Mouse (Mus musculus) heart, embryonic 14.5 days (tissue): ENCODE results near the gene Pigyl. TPM values are rescaled to one million over a fixed set of nuclear protein-coding genes. Genes with fewer than 3 reads are reported as not detected.

Source experiments
- ATAC-seq: fragments of 200-750 bp; cut with Nextera tagmentation; 2 replicates; pipeline ENCODE4 v1.8.0; 2017; ENCODE audit warnings: low read depth, moderate TSS enrichment; ENCODE audit not compliant: insufficient number of reproducible peaks, insufficient read depth, low FRiP score
- H3K27ac ChIP-seq, 2 experiments: fragments of 200-500 bp in 1 of 2; fragments of 300-500 bp in 1 of 2; sonication (generic) in 1 of 2; replicated peaks in 1 of 2; 2 replicates each; pipeline ENCODE4 v1.5.1; 2012 to 2014; ENCODE audit warnings: low read depth in 2 of 2, low read length in 2 of 2, control low read depth in 1 of 2, mild to moderate bottlenecking in 1 of 2, mixed read lengths in 1 of 2; ENCODE audit not compliant: control insufficient read depth in 1 of 2, insufficient read depth in 1 of 2
- H3K27me3 ChIP-seq: fragments of 300-500 bp; sonication (generic); 2 replicates; pipeline ENCODE4 v1.6.1; 2014; ENCODE audit warnings: mild to moderate bottlenecking, low read length, control low read depth; ENCODE audit not compliant: control insufficient read depth, insufficient read depth
- H3K36me3 ChIP-seq: fragments of 300-500 bp; sonication (generic); 2 replicates; pipeline ENCODE4 v1.6.1; 2014; ENCODE audit warnings: mild to moderate bottlenecking, control low read depth, low read length, mixed read lengths; ENCODE audit not compliant: control insufficient read depth, insufficient read depth
- H3K4me1 ChIP-seq, 2 experiments: fragments of 200-500 bp in 1 of 2; fragments of 300-500 bp in 1 of 2; sonication (generic) in 1 of 2; 2 replicates each; pipeline ENCODE4 v1.6.1; 2012 to 2014; ENCODE audit warnings: low read length in 2 of 2, control low read depth in 1 of 2, mixed read lengths in 1 of 2; ENCODE audit not compliant: control insufficient read depth in 2 of 2, insufficient read depth in 2 of 2
- H3K4me2 ChIP-seq: fragments of 300-500 bp; sonication (generic); 2 replicates; pipeline ENCODE4 v1.6.1; 2014; ENCODE audit warnings: mild to moderate bottlenecking, low read length
- H3K4me3 ChIP-seq, 2 experiments: fragments of 200-500 bp in 1 of 2; fragments of 300-500 bp in 1 of 2; sonication (generic) in 1 of 2; 2 replicates each; pipeline ENCODE4 v1.5.1; 2012 to 2014; ENCODE audit warnings: low read length in 2 of 2, mild to moderate bottlenecking in 2 of 2, control low read depth in 1 of 2, low read depth in 1 of 2, moderate library complexity in 1 of 2; ENCODE audit not compliant: control insufficient read depth in 1 of 2, insufficient read depth in 1 of 2
- H3K9ac ChIP-seq: fragments of 300-500 bp; sonication (generic); 2 replicates; pipeline ENCODE4 v1.6.1; 2014; ENCODE audit warnings: mild to moderate bottlenecking, low read length
- H3K9me3 ChIP-seq: fragments of 300-500 bp; sonication (generic); 2 replicates; pipeline ENCODE4 v1.6.1; 2016; ENCODE audit warnings: low read length, control low read depth; ENCODE audit not compliant: control insufficient read depth
- WGBS: fragments of 180-500 bp; shearing (Covaris S2); extraction: QIAGEN DNeasy Blood & Tissue Kit; methylation state at CpG from one replicate; pipeline ENCODE4 v1.1.7; 2014; 5-methylcytosine and 5-hydroxymethylcytosine counted together
- polyA plus RNA-seq: library from polyadenylated mRNA; unstranded; fragments of >200 nt; fragmentation: Nextera tagmentation; extraction: Ambion mirVana; gene quantifications from 2 replicates; pipeline ENCODE4 v1.2.1, GENCODE M21; 2014

The Pigyl gene
- 51.9 and 53.4 TPM in 2 replicates for polyA plus RNA-seq

DNA sequence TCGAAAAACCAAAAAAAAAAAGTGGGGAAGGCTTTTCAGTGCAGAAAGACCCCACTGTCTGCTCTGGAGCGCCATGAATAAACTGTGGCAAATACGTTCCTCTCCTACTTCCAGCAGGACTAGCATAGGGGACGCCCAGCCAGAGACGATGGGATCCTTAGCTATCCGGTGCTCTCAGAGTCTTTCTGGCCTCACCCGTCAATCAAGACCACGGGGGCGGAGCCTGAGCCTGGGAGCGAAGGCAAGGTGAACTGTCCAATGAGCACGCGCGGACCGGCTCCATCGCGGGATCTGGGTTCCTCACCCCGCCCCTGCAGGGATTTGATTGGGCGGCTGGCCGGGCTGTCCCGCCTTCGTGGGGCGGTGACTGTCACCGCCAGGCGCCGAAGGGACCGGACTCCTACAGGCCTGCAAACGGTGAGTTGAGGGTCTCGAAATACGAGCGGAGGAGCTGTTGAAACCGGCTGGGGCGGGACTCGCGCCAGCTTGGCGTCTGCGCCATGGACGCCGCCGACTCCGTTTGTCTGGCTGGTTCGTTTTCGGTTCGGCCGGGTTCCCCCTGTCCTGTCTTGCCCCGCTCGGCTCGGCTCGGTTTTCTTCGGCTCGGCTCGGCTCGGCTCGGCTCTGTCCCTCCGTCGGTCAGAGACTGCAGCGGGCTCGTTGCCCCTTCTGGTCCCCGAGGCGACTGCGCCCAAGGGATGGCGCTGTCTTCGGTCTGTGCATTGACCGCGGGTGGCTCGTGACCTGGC is at the start of gene Pigyl:
Gene Pigyl (plus strand): TSS at position 350 of the 749 bp plus-strand sequence.
- peak within 1 kb of the TSS; percentile 87 to 92 for H3K27ac ChIP-seq

DNA sequence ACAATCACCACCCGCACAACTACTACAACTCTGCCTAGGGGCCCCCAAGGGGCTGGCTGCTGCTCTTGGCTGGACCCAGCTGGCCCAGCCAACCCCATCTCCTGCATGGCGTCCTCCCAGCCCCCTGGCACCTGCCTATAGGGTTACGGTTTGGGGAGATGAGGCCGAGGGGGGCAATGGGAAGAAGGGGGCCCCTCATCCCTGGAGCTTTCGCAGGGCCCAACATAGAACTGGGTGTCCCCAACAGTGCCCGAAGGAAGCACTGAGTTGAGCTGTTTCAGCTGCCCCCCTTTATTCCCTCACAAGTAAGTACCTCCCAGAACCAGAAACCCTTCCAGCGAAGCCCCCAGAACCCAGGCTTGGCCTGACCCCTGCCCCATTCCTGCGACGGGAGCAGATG is 48.5 kb upstream of the Pigyl start:
- Histone ChIP-seq H3K27me3 (no peaks in the 10 kb centered on the region), H3K4me2 (no peak overlapping the region), H3K4me3 (no peak overlapping the region), H3K4me1 (no peaks in the 10 kb centered on the region), H3K27ac (no peak overlapping the region), H3K9me3 (no peaks in the 10 kb centered on the region), H3K9ac (no peak overlapping the region), H3K36me3 (peaks cover 94% of the 10 kb centered on the region)
- ATAC-seq, result no peak
- WGBS, result 87% methylated on average over 9 of the region's 9 CpGs

More for the DNA sequence above, at the start of gene Pigyl:
- Histone ChIP-seq H3K4me2 (peak within 1 kb of the TSS; percentile 76), H3K4me3 (peak within 1 kb of the TSS; percentile 75 to 92), H3K9ac (peak within 1 kb of the TSS; percentile 87), H3K27me3 (0 out of 2 replicates have a peak, but pooled peaks cover 3% of the 10 kb centered on the region), H3K4me1 (peaks cover 7 to 11% of the 10 kb centered on the region in 2 experiments; a peak in 3 of 4 replicates), H3K9me3 (no peaks in the 10 kb centered on the region), H3K36me3 (peaks cover 6% of the 10 kb centered on the region)
- ATAC-seq, result peak; percentile 98
- WGBS, result under 1% methylated on average over 65 of the region's 65 CpGs

- peaks cover 36% of the 10 kb centered on the region for H3K36me3 ChIP-seq
- H3K4me3 ChIP-seq, result no peak overlapping the region
- no peaks in the 10 kb centered on the region for H3K27me3 ChIP-seq
- 87% methylated on average over 4 of the region's 4 CpGs for WGBS
- peaks cover 4 to 10% of the 10 kb centered on the region in 2 experiments for H3K4me1 ChIP-seq
- no peak overlapping the region for H3K9ac ChIP-seq
- no peak for ATAC-seq
- no peak overlapping the region for H3K27ac ChIP-seq
- no peaks in the 10 kb centered on the region for H3K9me3 ChIP-seq
- H3K4me2 ChIP-seq, result peak overlapping the region; percentile 89
These were observed 41.0 kb upstream of the Pigyl start for GRCm38 (mm10) chr9:22115635-22116034.

DNA sequence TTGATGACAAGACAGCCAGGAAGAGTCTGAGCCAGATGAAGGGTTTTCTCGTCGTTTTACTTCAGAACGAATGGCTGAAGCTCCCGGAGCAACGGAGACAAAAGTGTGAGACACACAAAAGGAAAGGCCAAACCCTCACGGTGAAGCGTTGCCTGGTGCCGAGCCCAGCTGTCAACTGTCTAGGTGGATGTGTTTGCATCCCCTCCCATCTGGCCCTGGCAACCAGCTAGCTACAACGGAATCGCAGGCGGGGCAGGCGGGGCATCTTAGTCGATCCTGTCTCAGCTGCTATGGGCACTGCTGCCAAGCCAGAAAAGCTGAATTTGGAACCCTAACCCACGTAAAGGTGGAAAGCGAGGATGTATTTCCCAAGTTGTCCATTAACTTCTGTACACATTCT is 40.6 kb upstream of the Pigyl start:
- H3K36me3 ChIP-seq, result peaks cover 32% of the 10 kb centered on the region
- H3K9me3 ChIP-seq, result no peaks in the 10 kb centered on the region
- H3K27me3 ChIP-seq, result no peaks in the 10 kb centered on the region
- ATAC-seq, result no peak
- H3K27ac ChIP-seq, result no peak overlapping the region; a peak in 1 of 4 replicates
- peak overlapping the region; percentile 79 to 91 for H3K4me3 ChIP-seq
- WGBS, result 33% methylated on average over 15 of the region's 15 CpGs
- H3K9ac ChIP-seq, result peak overlapping the region; percentile 89
- peaks cover 4 to 10% of the 10 kb centered on the region in 2 experiments for H3K4me1 ChIP-seq
- H3K4me2 ChIP-seq, result peak overlapping the region; percentile 89

DNA sequence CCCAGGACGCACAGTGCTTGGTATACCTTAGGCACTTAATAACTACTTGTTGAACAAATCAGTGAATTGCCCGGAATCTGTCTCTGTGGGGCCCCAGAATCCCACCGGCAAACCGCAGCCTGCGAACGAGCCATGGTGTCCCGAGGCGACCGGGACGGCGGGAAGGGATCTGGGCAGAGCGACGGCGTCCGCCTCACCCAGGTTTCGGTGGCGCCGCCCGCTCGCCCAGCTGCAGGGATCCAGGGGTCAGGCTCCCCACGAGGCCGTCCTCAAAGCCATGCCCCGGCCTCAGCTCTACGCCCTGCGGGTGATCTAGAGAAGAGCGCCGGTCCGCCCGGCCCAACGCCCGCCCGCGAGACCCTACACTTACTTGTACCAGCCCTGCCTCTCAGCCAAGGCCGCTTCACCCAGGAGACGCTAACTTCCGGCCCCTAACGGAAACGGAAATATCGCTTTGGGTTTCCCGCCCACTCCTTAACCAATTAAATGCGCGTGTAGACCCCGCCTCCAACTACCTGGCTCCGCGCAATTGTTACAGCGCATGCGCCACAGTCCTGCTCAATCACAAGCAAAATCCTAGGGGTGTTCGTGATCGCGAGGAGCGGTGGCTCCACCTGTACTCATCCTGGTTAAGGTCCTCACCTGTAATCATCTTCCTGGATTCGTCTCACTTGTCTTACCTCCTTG is 39.8 kb upstream of the Pigyl start, which contains the start of gene Elof1:
Gene Elof1 (minus strand): TSS at position 433 of the 687 bp plus-strand sequence.
- Histone ChIP-seq H3K36me3 (peaks cover 24% of the 10 kb centered on the region), H3K9ac (peak within 1 kb of the TSS; percentile 89), H3K9me3 (no peaks in the 10 kb centered on the region), H3K27ac (peak within 1 kb of the TSS; percentile 34 to 45; a peak in 3 of 4 replicates), H3K4me3 (peak within 1 kb of the TSS; percentile 79 to 91), H3K4me1 (peaks cover 4 to 10% of the 10 kb centered on the region in 2 experiments), H3K4me2 (peak within 1 kb of the TSS; percentile 89), H3K27me3 (no peaks in the 10 kb centered on the region)
- under 1% methylated on average over 52 of the region's 52 CpGs for WGBS
- peak; percentile 85 for ATAC-seq

DNA sequence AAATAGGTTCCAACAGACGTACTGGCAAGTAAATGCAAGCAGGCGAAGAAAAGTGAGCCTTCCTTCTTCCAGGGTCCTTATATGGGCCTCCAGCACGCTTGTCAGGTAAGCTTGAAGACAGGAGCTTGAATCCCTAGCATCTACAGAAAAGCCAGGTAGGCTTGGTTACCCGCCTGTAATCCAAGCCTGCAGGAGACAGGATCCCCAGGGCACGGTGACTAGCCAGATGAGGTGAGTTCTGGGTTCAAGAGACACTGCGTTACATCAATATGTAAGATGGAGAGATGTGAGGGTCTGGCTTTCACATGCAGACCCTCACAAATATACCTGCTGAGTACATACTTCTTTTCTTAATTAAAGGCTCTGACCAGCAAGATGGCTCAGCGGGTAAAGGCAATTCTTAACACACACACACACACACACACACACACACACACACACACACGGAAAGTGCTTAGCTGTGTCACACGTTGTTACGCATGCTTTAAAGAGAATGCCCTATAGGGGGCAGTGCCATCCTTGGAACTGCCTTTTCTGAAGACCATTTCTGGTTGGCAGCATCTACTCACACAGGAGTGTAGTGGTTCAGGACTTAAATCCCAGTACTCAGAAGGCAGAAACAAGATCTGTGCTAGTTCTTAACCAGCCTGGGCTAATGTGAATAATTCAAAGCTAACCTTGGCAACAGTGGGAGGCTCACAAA is 38.7 kb upstream of the Pigyl start:
- Histone ChIP-seq H3K4me1 (peaks cover 4 to 10% of the 10 kb centered on the region in 2 experiments), H3K4me3 (peak overlapping the region in 1 of 2 experiments; percentile 79; a peak in 2 of 4 replicates), H3K4me2 (peak overlapping the region; percentile 89), H3K9me3 (no peaks in the 10 kb centered on the region), H3K9ac (peak overlapping the region; percentile 89), H3K27ac (no peak overlapping the region), H3K27me3 (no peaks in the 10 kb centered on the region), H3K36me3 (peaks cover 14% of the 10 kb centered on the region)
- 42% methylated on average over 10 of the region's 10 CpGs for WGBS
- no peak for ATAC-seq

DNA sequence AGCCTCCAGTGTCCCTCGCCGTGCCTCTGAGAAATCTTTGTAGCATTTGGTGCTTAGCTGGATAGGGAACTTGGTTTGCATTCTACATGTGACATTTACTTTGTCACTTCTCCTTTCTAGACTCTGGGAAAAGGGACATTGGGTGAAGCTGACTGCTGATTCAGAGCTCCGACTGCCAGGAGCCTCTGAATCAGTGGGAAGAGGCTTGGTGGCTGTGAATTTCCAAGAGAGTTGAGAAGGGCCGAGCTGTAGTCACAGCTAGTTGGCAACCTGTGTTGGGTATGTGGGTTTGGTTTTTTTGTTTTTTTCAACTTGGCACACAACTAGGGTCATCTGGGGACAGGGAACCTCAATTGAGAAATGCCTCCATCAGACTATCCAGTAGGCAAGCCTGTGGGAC is 37.1 kb upstream of the Pigyl start:
- Histone ChIP-seq H3K36me3 (no peaks in the 10 kb centered on the region), H3K27me3 (no peaks in the 10 kb centered on the region), H3K9me3 (no peaks in the 10 kb centered on the region), H3K4me1 (peaks cover 4 to 10% of the 10 kb centered on the region in 2 experiments), H3K9ac (no peak overlapping the region), H3K27ac (no peak overlapping the region), H3K4me2 (no peak overlapping the region), H3K4me3 (no peak overlapping the region)
- ATAC-seq, result no peak
- WGBS, result 82% methylated on average over 4 of the region's 4 CpGs
